Mouse (Mus musculus) CH12.LX (cell line): ENCODE data around the gene Cep112. TPM values are rescaled to one million over a fixed set of nuclear protein-coding genes. Genes with fewer than 3 reads are reported as not detected.

ENCODE experiments used
- DNase-seq: peaks from one replicate; pipeline ENCODE4 v3.0.0-alpha.2; 2013; ENCODE audit errors: extremely low read depth
- H3K27ac ChIP-seq: 2 replicates; pipeline ENCODE4 v1.5.1; 2012; ENCODE audit warnings: low read depth, mild to moderate bottlenecking, control low read depth, moderate library complexity; ENCODE audit not compliant: insufficient read depth
- H3K27me3 ChIP-seq: replicated peaks from 2 replicates; pipeline ENCODE3; 2012; ENCODE audit warnings: inconsistent platforms
- H3K36me3 ChIP-seq, 2 experiments: replicated peaks in 1 of 2; 2 replicates each; pipeline versions ENCODE3 to v1.6.1; 2012; ENCODE audit warnings: inconsistent platforms in 1 of 2, low read length in 1 of 2, mild to moderate bottlenecking in 1 of 2, mixed read lengths in 1 of 2, moderate library complexity in 1 of 2; ENCODE audit not compliant: control insufficient read depth in 1 of 2, insufficient read depth in 1 of 2
- H3K4me1 ChIP-seq, 2 experiments: 2 replicates each; pipeline ENCODE4 v1.6.1; 2012; ENCODE audit warnings: inconsistent platforms in 1 of 2, moderate library complexity in 1 of 2; ENCODE audit not compliant: insufficient read depth in 2 of 2, control insufficient read depth in 1 of 2
- H3K4me2 ChIP-seq: 2 replicates; pipeline ENCODE4 v1.6.1; 2012; ENCODE audit warnings: low read depth, mild to moderate bottlenecking, control low read depth; ENCODE audit not compliant: poor library complexity, insufficient read depth, severe bottlenecking
- H3K4me3 ChIP-seq, 3 experiments: fragments of 150-350 bp in 1 of 3; sonication (generic) in 1 of 3; replicated peaks in 1 of 3; 2 replicates each; pipeline versions ENCODE3 to v1.5.1; 2011 to 2012; ENCODE audit warnings: low read depth in 2 of 3, low read length in 2 of 3, mild to moderate bottlenecking in 2 of 3, moderate library complexity in 2 of 3, control low read depth in 1 of 3, improper control_type of control experiment in 1 of 3, inconsistent platforms in 1 of 3, mixed read lengths in 1 of 3; ENCODE audit not compliant: poor library complexity in 1 of 3
- H3K79me2 ChIP-seq: replicated peaks from 2 replicates; pipeline ENCODE4 v1.6.1; 2012; ENCODE audit warnings: mild to moderate bottlenecking, moderate library complexity; ENCODE audit not compliant: control insufficient read depth, poor library complexity, insufficient read depth, severe bottlenecking; ENCODE audit errors: extremely low read depth
- H3K9ac ChIP-seq: 2 replicates; pipeline ENCODE4 v1.6.1; 2012; ENCODE audit warnings: low read depth, mild to moderate bottlenecking, control low read depth, moderate library complexity; ENCODE audit not compliant: insufficient read depth
- H3K9me3 ChIP-seq: replicated peaks from 2 replicates; pipeline ENCODE3; 2012; ENCODE audit warnings: low read length, inconsistent platforms, mixed read lengths
- CHD1 ChIP-seq: IDR thresholded peaks from 2 replicates; pipeline ENCODE4 v1.6.1; 2012; ENCODE audit warnings: low read depth, low read length, improper control_type of control experiment, inconsistent platforms
- CTCF ChIP-seq, 2 experiments: IDR thresholded peaks in 1 of 2; conservative IDR thresholded peaks in 1 of 2; 2 replicates each; pipeline ENCODE4 v1.5.1; 2011 to 2012; ENCODE audit warnings: low read depth in 2 of 2, low read length in 2 of 2, improper control_type of control experiment in 1 of 2, inconsistent platforms in 1 of 2, mild to moderate bottlenecking in 1 of 2, moderate library complexity in 1 of 2
- E2F4 ChIP-seq: IDR thresholded peaks from 2 replicates; pipeline ENCODE4 v1.6.1; 2011; ENCODE audit warnings: low read depth, low read length, improper control_type of control experiment; ENCODE audit not compliant: insufficient replicate concordance
- EP300 ChIP-seq: IDR thresholded peaks from 2 replicates; pipeline ENCODE4 v1.6.1; 2011; ENCODE audit warnings: low read length, improper control_type of control experiment
- HCFC1 ChIP-seq: IDR thresholded peaks from 2 replicates; pipeline ENCODE4 v1.6.1; 2012; ENCODE audit warnings: low read depth, mild to moderate bottlenecking, inconsistent platforms, low read length, improper control_type of control experiment
- JUN ChIP-seq: IDR thresholded peaks from 2 replicates; pipeline ENCODE4 v1.6.1; 2011; ENCODE audit warnings: low read depth, mild to moderate bottlenecking, low read length, improper control_type of control experiment, moderate library complexity; ENCODE audit not compliant: insufficient read depth
- KAT2A ChIP-seq: IDR thresholded peaks from 2 replicates; pipeline ENCODE4 v1.6.1; 2012; ENCODE audit warnings: low read length, improper control_type of control experiment, inconsistent platforms; ENCODE audit not compliant: insufficient replicate concordance
- MAFK ChIP-seq: IDR thresholded peaks from 2 replicates; pipeline ENCODE4 v1.6.1; 2011; ENCODE audit warnings: low read length, improper control_type of control experiment; ENCODE audit not compliant: insufficient replicate concordance
- MAZ ChIP-seq: IDR thresholded peaks from 2 replicates; pipeline ENCODE4 v1.6.1; 2012; ENCODE audit warnings: low read depth, mild to moderate bottlenecking, inconsistent platforms, low read length, improper control_type of control experiment, moderate library complexity
- MEF2A ChIP-seq: IDR thresholded peaks from 2 replicates; pipeline ENCODE4 v1.6.1; 2014; ENCODE audit warnings: low read depth, mild to moderate bottlenecking, inconsistent platforms, low read length, improper control_type of control experiment, borderline replicate concordance
- MXI1 ChIP-seq: IDR thresholded peaks from 2 replicates; pipeline ENCODE4 v1.6.1; 2011; ENCODE audit warnings: mild to moderate bottlenecking, low read depth, low read length, improper control_type of control experiment
- MYC ChIP-seq: IDR thresholded peaks from 2 replicates; pipeline ENCODE4 v1.6.1; 2011; ENCODE audit warnings: low read depth, mild to moderate bottlenecking, improper control_type of control experiment, low read length
- NELFE ChIP-seq: IDR thresholded peaks from 2 replicates; pipeline ENCODE4 v1.6.1; 2011; ENCODE audit warnings: low read depth, low read length, improper control_type of control experiment
- POLR2A ChIP-seq: IDR thresholded peaks from 2 replicates; pipeline ENCODE4 v1.6.1; 2011; ENCODE audit warnings: low read depth, mild to moderate bottlenecking, improper control_type of control experiment, low read length
- POLR2AphosphoS2 ChIP-seq: IDR thresholded peaks from 2 replicates; pipeline ENCODE4 v1.6.1; 2011; ENCODE audit warnings: low read depth, low read length, improper control_type of control experiment
- RCOR1 ChIP-seq: conservative IDR thresholded peaks from 2 replicates; pipeline ENCODE4 v1.6.1; 2012; ENCODE audit warnings: low read depth, mild to moderate bottlenecking, inconsistent platforms, low read length, improper control_type of control experiment
- SMC3 ChIP-seq: IDR thresholded peaks from 2 replicates; pipeline ENCODE4 v1.6.1; 2011; ENCODE audit warnings: low read depth, low read length, improper control_type of control experiment
- TBP ChIP-seq: conservative IDR thresholded peaks from 2 replicates; pipeline ENCODE4 v1.6.1; 2011; ENCODE audit warnings: low read depth, low read length, improper control_type of control experiment
- TCF12 ChIP-seq: IDR thresholded peaks from 2 replicates; pipeline ENCODE4 v1.6.1; 2014; ENCODE audit warnings: low read depth, mild to moderate bottlenecking, inconsistent platforms, low read length, improper control_type of control experiment
- UBTF ChIP-seq: IDR thresholded peaks from 2 replicates; pipeline ENCODE4 v1.6.1; 2012; ENCODE audit warnings: low read depth, mild to moderate bottlenecking, inconsistent platforms, low read length, improper control_type of control experiment, moderate library complexity
- USF1 ChIP-seq: IDR thresholded peaks from 2 replicates; pipeline ENCODE4 v1.6.1; 2014; ENCODE audit warnings: low read depth, mild to moderate bottlenecking, inconsistent platforms, low read length, improper control_type of control experiment
- USF2 ChIP-seq: conservative IDR thresholded peaks from 2 replicates; pipeline ENCODE4 v1.6.1; 2011; ENCODE audit warnings: low read depth, low read length, improper control_type of control experiment
- ZC3H11A ChIP-seq: IDR thresholded peaks from 2 replicates; pipeline ENCODE4 v1.6.1; 2012; ENCODE audit warnings: low read depth, mild to moderate bottlenecking, inconsistent platforms, low read length, improper control_type of control experiment
- ZKSCAN1 ChIP-seq: IDR thresholded peaks from 2 replicates; pipeline ENCODE4 v1.6.1; 2012; ENCODE audit warnings: low read depth, inconsistent platforms, low read length, improper control_type of control experiment, borderline replicate concordance
- ZMIZ1 ChIP-seq: IDR thresholded peaks from 2 replicates; pipeline ENCODE4 v1.6.1; 2012; ENCODE audit warnings: low read depth, mild to moderate bottlenecking, inconsistent platforms, low read length, improper control_type of control experiment
- ZNF384 ChIP-seq: IDR thresholded peaks from 2 replicates; pipeline ENCODE4 v1.6.1; 2012; ENCODE audit warnings: low read depth, low read length, improper control_type of control experiment, inconsistent platforms
- dilution Hi-C: fragments of 300-500 bp; cut with MboI; formaldehyde crosslinking; loops from 2 replicates; pipeline ENCODE4 v1.14.3; 2020; ENCODE audit warnings: low sequenced_read_pairs; ENCODE audit not compliant: extremely low pct_unique_long_range_greater_than_20kb, extremely low pct_ligation_motif_present
- in situ Hi-C: fragments of 300-500 bp; cut with MboI; formaldehyde crosslinking; loops from 3 replicates; pipeline ENCODE4 v1.14.3; 2019; ENCODE audit warnings: low sequenced_read_pairs, low pct_ligation_motif_present, low pct_unique_long_range_greater_than_20kb, mixed read lengths
- polyA plus RNA-seq: library from polyadenylated mRNA; unstranded; fragments of >175 nt; gene quantifications from 2 replicates; pipeline ENCODE4 v1.2.1, GENCODE M21; 2012; ENCODE audit warnings: low read depth; ENCODE audit not compliant: insufficient read length
- total RNA-seq, 2 experiments: library from RNA; depleted of rRNA; stranded (reverse); fragments of 300-350 nt in 1 of 2; fragments of >200 nt in 1 of 2; gene quantifications; 2 replicates each; pipeline ENCODE4 v1.2.3; 2012 to 2014

Gene Cep112
- total and polyA plus RNA-seq, 3 experiments, result 0.93 to 1.4 (median 1.3) TPM

- in situ Hi-C loops, result no loop called here
- DNase-seq, result no peak
- H3K9ac ChIP-seq, result no peak overlapping the region
- no peak overlapping the region for H3K4me3 ChIP-seq
- no peak overlapping the region for H3K4me2 ChIP-seq
- peaks cover 4 to 22% of the 10 kb centered on the region in 2 experiments; a peak in 3 of 4 replicates for H3K4me1 ChIP-seq
- no peaks in the 10 kb centered on the region for H3K27me3 ChIP-seq
- TF ChIP-seq SMC3 (no peak), TCF12 (no peak), ZKSCAN1 (no peak), UBTF (no peak), MAZ (no peak), EP300 (no peak), JUN (no peak), CTCF (conservative IDR thresholded peaks at IDR 0.05 in 1 of 2, IDR thresholded peaks at IDR 0.05 in 1 of 2; ENCODE audit: low read depth in 2 of 2, low read length in 2 of 2) (no peak), POLR2A (no peak), ZC3H11A (no peak), ZNF384 (no peak), MYC (no peak), MAFK (no peak), USF2 (no peak), HCFC1 (no peak), NELFE (no peak), MXI1 (no peak), USF1 (no peak)
- TF ChIP-seq, all 38 proteins: peak for 0
- dilution Hi-C loops, result no loop called here
- H3K27ac ChIP-seq, result no peak overlapping the region
- H3K36me3 ChIP-seq, result no peaks in the 10 kb centered on the region
- H3K79me2 ChIP-seq, result no peaks in the 10 kb centered on the region
- H3K9me3 ChIP-seq, result peaks cover 4% of the 10 kb centered on the region
Measured at GRCm38 (mm10) chr11:108821771-108822170, 396.8 kb downstream of the Cep112 start.

GRCm38 (mm10) chr11:108822257-108822656 lies 397.3 kb downstream of the Cep112 start:
- dilution Hi-C loops, result no loop called here
- H3K9me3 ChIP-seq, result peaks cover 4% of the 10 kb centered on the region
- no peak overlapping the region for H3K27ac ChIP-seq
- H3K27me3 ChIP-seq, result no peaks in the 10 kb centered on the region
- no peaks in the 10 kb centered on the region for H3K79me2 ChIP-seq
- no peaks in the 10 kb centered on the region for H3K36me3 ChIP-seq
- no peak overlapping the region for H3K4me3 ChIP-seq
- in situ Hi-C loops, result no loop called here
- DNase-seq, result no peak
- no peak overlapping the region for H3K4me2 ChIP-seq
- peaks cover 4 to 22% of the 10 kb centered on the region in 2 experiments; a peak in 3 of 4 replicates for H3K4me1 ChIP-seq
- no peak for TF ChIP-seq EP300
- no peak for TF ChIP-seq TCF12
- TF ChIP-seq KAT2A, result no peak
- no peak for TF ChIP-seq MEF2A
- no peak for TF ChIP-seq E2F4
- no peak for TF ChIP-seq ZMIZ1
- TF ChIP-seq RCOR1, result no peak
- TF ChIP-seq UBTF, result no peak
- no peak for TF ChIP-seq CHD1
- no peak for TF ChIP-seq TBP
- no peak for TF ChIP-seq MYC
- TF ChIP-seq POLR2AphosphoS2, result no peak
- no peak overlapping the region for H3K9ac ChIP-seq
